Mouse (Mus musculus): ENCODE measurements around the gene Fam104a.

The Fam104a gene

DNA sequence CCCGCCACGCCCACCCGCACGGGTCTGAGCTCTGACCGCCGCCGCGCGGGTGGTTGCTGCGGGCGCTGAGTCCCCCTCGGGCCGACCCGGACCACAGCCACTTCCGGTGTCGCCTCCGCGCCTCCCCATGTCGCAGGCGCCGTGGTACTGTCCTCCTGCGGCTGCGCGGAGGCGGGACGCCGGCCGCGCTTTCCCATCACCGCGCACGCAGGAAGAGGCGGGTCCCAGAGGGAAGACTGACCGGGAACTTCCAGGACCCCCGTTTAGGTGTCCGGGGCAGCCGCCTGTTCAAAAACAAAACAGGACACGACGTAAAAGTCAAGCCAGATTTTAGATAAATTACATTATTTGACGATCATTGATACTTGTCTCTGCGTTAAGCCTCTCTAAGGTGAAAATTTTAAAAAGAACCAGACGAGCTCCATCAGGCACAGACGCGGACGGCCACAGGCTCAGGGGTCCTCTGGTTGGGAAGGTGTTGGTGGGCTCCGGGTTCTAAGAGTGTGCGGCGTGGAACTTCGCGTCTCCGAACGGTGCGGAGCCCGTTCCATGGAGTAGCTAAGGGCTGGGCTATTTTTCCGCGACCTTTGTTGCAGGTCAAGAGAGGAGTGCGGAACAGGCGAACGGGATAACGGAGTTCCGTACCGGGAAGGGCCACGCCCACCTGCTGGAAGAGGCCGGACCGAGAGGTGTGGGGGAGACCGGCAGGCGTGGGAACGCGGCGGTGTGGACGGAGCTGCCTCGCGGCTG, at the start of gene Fam104a, which contains the start of gene D11Wsu47e:
Gene Fam104a (minus strand): TSS at position 199 of the 750 bp plus-strand sequence.
Gene D11Wsu47e (plus strand): TSS at position 456 of the 750 bp plus-strand sequence.
- peak; percentile 95 for DNase-seq

DNA sequence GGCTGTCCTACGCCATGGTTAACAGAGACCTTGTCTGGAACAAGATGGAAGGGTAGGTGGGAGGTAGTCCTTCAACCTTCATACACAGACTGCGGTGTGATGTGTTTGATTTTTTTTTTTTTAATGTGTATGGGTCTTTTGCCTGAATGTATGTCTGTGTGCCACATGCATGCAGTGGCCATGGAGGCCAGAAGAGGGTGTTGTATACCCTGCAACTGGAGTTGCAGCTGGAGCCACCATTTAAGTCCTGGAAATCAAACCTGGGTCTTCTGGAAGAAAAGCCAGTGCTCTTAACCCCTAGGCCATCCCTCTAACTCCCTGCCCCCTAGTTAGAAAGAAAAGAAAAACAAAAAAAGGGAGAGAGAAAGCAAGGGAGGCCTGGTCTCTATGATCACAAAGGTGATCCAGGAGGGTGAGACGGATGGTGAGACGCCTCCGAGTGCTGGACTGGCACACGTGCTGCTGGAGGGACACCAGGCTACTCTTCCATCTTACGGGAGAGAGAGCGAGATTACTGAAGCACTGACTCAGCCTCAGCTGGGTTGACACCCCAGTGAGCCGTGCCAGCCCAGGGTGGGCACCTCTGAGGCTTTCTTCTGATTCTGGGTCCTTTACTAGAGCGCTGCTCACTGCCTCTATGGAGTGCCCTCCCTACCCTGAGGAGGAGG, 48.1 kb upstream of the Fam104a start:
- DNase-seq = no peak

DNA sequence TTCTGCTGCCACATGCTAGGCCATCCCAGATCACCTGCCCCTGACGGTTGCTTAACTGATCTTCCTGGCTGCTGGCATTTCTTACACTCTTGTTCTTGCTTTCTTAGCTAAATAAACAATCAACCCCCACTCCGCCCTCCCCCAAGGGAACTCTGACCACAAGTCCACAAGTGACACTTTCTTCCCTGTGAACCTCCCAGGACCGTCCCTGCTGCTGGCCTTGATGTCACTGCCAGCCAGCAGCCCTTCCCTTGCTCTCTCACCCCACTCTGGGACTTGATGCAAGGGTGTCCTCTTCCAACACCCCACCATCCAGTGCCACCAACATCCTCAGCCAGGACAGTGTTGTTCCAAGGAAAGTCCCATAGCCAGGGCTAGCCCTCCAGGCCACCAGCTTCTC, 46.9 kb upstream of the Fam104a start:
- DNase-seq = no peak

DNA sequence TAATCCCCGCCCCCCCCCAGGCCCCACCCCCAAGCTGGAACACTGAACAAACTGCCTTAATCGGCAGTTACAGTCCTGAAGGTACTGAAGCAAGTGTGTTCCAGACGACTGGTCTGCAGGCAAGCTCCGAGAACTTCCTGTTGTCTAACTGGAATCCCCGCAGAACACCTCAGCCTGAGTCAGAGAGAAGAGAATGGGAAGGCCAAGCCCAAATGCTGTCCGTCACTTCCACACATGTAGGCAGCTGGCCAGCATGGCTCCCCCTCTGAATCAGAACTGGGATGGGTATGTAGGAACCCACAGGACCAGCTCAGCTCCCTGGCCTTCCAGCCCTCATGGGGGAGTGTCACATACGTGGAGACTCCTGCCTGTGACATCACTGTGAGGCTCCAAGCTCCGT, 46.0 kb upstream of the Fam104a start:
- no peak for DNase-seq

DNA sequence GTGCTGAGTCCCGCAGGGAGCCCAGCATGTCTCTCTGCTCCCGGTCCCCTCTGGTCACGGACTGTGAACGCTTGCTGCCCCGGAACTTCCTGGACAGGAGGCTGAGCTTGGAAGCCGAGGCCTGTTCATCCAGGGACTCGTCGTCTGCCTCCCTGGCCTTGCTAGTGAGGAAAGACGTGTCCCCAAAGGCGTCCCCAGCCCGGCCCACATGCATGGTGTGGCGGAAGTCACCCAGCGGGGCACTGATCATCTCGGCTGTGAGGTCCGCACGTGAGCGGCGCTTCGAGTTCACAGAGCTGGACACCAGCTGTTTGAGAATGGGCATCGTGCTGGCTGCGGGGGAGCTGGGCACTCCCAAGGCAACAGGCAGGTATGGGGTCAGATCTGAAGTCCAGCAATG, 45.3 kb upstream of the Fam104a start:
- DNase-seq = no peak

DNA sequence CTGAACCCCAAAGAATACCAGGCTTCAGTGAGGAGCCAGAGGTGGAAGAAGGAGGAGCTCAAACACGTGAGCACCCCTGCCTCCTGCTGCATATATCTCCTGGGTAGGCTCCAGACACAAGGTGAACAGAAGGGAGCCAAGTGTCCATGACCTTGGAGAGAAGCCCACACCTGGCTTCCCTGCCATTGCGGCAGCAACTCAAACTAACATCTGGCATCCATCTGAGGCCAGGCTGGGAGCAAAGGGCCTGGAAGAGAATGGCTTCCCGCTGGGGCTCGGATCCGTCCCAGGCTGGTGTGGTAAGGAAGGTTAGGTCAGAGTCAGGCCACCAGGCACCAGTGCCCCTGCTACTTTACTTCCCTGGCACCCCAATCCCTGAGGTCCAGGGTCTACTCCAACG, 44.0 kb upstream of the Fam104a start:
- no peak for DNase-seq

DNA sequence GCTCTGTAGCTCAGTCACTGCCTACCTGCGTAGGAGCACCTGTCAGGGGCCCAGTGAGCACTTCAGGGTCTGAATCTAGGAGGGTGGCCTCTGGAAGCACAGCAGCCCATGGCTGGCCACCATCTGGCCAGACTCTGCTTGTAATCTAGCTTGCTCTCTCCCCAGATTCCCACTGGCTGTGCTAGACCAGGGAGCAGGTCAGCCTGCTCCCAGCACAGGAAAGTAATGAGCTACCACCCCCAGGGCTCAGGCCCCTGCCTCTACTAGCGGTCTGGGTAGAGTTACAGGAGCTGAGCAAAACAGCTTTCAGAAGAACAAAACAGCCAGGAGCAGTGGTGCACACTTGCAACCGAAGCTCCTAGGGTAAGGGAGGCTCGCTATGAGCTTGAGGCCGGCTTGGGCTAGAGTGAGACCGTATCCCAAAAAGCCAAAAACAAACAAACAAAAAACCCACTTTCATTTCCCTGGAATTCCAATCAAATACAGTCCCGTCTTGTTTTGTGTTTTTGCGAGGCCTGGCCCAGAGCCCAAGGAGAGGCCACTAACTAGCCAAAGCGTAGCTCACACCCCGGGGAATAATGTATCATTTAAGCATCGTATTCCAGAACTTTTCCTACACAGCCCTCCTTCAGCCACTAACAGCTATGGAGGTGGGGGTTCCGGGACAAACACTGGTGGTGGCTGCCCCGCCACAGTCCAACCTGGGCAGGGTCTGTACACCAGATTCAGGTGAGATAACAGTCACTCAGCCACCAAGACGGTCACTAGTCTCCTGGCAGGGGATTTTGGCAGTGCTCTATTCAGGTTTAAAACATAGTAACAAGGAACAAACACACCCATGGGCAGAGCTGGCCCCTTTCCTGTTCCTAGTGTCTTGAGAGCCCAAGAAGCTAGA, 43.3 kb upstream of the Fam104a start:
- no peak for DNase-seq

DNA sequence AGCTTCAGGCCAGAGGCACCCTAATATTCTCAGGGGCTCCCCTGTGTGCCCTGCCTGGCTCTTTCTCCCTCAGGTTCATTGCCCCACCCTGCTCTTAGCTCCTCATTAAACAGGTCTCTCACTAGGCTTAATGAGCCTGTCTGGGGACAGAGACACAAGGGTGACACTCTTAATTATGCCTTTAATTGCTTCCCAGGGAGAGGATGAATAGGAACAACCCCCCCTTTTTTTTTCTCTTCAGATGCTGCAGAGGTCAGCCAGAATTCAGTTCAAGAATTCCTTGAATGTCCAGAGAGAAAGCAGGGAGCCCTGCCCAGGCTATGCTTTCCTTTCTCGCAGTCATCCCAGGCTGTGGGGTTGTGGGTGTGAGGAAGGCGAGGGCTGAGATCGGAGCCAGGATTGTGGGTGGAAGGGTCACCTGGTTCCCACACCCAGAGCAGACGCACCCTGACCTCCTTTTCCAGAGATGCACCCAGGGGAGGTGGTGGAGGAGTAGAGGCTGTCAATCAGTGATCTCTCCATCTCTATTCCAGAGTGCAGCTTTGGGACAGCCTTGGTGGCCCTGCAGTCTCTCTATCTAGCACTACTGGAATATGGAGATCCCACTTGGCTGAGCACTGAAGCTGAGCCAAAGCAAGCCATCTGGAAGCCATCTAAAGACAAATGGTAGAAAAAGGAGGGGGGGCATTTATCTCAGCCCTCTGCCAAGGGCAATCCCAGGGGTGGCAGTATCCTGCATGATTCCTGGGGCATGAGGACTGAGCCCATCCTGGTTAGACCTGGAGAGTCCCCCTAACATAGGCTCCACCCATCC, 41.5 kb upstream of the Fam104a start:
- no peak for DNase-seq

DNA sequence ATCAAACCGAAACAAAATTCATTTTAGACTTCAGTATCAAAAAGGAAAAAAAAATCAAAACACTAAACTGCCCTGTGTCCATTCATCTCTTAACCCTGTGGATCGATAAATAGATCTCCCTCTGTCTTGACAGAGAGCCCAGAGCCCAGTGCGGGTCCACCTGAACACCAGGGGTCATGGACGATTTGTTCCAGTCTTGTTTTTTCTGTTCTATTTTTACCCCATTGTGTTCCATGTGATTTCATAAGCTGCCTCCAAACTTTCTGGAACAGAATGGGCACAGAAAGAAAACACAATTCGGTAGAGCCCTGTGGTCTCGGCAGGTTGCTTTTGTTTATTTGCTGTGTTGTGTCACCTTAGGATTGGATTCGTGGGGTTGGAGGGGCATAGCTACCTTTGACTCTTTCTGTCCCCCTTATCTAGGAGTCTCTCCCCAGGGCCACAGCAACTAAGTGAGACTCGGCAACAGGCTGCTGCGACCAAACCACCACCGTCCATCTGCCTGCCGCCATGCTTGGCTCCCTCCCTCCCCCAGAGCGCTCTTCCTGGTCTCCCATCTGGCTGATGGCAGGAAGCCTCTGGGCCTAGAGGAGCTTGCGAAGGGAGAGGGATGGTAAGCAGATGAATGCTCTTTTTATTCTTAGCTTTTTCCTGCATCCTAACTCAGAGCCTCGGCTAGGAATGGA, 38.6 kb upstream of the Fam104a start:
- DNase-seq = no peak

DNA sequence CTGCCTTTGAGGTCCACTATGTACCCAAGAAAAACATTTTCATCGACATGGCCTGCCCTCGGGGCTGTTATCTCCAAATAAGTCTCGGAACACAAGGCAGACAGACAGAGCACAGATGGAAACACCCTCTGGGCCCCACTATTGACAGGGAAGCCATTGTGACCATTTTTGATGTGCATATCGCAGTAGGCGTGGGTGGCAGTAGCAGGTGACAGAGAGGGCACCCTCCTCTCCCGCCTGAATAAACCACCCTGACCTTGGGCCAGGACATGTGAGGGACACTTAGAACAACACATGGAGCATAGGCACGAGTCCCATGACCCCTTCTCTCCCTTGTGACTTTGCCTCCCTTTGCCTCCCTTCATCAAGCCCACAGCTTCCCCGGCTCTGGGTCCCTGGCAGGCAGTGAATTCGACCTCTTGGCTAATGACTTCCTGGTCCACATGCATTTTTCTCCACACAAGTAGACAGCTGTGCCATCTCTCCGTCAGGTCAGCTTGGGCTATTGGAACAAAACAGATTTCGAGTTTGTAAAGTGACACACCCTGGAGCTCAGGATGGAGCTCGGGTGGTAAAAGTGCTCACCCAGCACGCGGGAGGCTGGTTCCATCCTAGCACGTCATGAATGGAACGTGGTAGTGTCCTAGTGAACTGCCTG, 33.9 kb upstream of the Fam104a start:
- DNase-seq = no peak

DNA sequence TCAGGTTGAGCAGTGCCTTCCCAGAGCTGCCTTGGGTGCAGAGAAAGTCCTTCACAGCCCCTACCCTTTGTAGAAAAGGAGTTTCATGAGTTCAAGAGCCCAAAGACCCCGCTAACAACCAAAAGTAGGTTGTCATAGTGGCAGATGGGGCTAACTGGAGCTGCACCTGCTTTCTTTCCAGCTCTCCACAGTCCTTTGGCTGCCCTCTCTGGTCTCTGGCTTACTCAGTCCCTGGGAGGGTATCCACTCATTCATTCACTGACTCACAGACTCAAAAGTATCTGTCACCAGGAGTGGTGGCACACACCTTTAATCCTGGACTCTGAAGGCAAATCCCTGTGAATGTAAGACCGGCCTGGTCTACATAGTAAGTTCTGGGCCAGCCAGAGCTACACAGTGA, 32.2 kb upstream of the Fam104a start:
- no peak for DNase-seq

DNA sequence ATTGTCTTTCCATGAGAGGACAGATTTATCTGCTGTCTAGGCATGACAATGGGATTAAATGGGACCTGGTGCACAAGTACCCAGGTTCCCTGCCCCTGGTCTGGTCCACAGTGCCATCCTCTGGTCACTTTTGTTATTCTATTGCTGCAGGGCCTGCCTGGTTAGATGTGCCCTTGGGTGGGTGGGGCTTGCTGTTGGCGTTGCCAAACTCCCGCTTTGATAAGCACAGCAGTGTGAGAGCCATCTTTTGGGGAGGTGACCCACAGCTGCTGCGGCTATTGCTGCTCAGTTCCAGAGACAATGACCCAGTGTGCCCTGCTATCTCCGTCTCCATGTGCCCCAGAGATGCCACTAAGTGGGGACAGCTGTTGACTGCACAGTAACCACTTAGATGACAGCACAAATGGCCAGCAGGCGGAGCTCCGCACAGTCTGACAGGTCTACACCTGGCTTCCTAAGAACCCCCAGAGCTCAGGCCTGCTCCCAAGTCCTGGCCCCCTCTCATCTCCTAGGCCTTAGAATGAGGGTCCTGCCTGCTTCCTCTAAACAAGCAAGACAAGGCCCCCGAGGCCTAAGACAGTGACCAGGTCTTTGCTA, 31.2 kb upstream of the Fam104a start:
- peak; percentile 66 for DNase-seq

DNA sequence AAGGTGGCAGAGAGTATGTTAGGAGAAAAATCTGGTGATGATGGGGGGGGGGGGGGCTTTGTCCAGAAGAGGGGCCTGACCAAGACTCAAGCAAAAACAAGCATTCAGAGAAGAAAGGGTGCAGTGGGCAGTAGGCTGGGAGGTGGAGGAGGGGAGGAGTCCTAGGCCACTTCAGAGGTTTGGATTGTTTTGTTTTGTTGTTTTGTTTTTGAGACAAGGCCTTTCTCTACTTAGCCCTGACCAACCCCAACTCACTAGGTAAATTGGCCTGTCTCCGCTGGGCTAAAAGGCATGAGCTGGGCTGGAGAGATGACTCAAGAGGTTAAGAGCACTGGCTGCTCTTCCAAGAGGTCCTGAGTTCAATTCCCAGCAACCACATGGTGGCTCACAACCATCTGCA, 27.1 kb upstream of the Fam104a start:
- no peak for DNase-seq

DNA sequence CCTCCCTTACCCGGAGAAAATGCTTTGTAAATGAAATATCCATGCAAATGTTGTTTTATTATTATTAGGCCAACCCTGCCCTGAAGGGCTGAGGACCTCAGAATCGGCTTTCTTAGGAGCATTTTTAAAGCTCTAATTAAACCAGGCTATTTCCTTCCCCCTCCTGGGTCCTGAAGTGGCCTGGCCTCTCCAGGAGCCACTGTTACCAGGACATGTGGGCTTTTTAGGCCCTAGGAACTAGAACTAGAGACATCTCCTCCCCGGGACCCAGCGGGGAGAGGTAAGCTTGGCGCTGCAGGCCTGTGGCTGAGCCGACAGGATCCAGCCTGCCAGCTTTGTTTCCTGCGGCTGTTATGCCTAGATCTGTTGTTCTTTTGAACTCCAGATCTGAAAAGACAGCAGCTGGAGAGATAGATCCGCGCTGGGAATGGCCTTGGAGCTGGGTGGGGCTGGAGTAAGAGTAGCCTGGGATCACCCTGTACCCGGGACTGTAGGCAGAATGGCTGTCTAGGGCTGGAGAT, 26.4 kb upstream of the Fam104a start:
- DNase-seq = peak; percentile 58

DNA sequence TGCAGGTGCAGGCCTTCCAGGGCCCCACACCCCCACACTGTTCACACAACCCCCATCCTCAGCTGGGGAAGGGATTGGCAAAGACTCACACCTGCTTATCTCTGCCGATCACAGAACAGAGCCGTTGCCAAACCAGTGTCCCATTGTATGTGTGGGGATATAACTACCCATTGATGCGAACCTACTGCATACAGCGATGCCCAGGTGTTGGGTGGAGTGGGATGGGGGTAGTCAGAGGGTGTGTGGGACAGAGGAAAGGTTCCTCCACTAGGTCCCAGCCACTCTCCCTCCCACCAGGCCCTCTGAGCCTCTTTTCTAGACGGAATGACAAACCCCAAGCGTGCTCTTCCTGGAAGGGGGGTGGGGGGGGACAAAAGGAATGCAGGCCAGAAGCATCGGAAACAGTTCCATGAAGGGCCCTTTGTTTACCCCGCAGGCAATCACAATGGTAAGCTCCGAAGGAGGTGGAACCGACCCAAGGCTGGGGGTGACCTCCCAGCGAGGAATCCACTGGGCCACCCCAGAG, 25.8 kb upstream of the Fam104a start, which contains the start of gene Cpsf4l:
Gene Cpsf4l (minus strand): TSS at position 287 of the 526 bp plus-strand sequence.
- DNase-seq = peak; percentile 85

DNA sequence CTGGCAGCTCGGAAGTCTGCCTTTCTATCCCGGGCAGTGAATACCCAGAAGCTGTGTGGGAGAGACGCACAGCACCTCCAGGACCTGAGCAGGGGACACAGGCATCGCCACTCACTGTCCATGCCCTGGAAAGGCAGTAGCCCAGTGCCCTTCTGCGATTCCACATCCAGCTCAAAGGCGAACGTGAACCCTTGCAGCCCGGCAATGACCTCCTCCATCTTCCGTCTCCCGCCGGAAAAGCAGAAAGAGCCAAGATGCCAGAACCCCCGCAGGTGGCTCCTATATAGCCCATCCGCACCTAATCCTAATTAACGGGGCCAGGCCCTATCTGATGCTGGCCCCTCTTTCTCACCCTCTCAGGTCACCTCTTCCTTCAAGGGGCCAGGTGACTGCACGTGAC, 25.3 kb upstream of the Fam104a start:
- no peak for DNase-seq

DNA sequence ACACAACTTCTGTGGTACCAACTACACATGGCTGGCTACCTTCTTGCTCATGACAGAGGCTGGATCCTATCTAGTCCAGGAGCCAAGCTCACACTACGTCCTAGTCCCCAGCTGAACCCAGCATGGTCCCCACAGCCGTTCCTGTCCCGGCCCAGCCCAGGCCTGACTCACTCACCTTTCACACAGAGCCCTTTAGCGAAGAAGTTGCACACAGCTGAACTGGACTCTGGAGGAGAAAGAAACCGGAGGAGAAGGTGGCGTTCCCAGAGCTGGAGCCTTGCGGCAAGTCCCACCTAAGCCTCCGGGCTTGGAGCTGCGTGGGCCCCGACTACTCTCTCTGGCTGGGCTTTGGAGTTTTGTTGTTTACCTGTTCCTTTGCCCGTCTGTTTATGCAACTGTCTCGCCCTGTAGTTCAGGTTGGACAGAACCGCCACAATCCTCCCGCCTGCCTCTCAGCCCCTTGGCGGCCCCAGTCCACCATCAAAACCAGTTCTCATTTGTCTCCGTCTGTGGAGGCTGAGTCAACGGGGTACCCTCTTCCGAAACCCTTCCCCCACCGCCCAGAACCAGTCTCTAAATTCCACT, 24.8 kb upstream of the Fam104a start:
- DNase-seq = peak; percentile 27

DNA sequence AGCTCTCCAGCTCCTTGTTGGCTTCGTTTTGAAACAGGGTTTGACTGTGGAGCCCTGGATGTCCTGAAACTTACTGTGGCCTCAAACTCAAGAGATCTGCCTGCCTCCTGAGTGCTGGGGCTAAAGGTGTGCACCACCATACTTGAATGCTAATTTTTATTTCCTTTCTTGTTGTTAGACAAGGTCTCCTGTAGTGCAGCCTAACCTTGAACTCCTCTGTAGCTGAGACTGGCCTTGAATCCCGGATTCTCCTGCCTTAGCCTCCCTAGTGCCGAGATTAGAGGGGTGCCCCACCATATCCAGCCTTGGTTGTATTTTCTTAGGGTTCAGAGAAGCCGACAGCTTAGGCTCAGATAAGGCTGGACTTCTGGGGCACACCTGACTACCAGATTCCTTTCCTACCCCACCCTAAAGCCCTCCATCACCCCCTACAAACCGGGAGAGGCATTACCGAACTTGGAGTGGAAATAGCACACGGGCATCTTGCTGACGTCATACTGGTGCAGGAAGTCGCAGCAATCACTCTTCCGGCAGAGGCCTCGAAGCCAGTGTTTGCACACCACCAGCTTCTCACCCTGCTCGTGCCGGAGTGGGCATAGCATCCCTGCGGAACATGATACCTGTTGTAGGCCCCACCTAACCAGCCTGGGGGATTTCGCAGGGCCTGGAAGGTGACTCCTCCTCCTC, 22.2 kb upstream of the Fam104a start:
- DNase-seq = no peak

DNA sequence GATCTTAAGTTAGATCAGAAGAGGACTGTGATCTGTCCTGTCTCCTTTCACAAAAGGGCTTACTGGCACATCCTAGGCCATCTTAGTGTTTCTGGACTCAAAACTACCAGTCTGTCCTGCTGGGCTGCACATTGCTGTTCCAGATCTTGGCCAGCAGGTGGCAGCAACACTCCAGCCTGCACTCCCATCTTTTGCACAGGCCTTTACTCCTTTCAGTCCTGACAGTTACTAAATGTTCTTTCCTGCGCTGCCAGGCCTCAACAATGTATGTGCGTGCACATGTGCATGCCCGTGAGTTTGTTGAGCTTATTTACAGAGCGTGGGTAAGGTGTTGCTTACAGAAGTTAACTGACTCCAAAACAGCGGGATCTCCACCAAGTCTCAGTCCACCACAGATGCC, 19.8 kb upstream of the Fam104a start:
- DNase-seq = peak; percentile 80
